In the genomic region with DNA sequence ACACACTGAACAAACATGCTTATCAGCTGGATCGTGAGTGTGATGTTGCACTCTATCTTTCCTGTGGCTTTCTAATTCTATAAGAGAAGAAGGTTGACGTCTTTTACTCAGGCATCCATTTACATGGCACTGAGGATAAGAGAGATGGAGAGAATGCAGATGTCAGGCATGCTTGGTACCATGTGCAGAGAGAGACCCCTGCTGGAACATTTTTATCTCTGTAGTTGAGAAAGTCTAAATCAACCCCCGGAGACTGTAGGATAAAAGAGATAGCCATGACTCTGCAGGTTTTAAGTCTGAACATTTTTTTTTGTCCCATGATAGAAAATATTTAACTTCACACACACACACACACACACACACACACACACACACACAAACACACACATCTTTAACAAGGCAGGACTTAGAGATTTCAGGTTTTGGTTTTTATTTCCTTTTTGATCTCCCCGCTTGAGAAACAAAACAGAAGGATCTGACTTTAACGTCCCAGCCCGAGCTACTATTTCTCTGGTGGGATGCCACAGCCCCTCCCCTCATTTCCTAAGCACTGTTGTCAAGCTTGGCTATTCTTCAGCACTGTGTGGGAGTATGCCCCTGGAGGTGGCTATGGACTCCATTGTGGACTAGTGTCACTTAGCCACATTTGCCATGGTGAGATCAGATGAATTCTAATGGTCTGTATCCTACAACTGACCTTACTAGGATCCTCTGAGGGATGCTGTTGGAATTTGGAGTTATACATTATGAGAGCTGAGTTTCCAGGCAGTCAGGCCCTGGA, we compare ENCODE assay signal across 8 mouse cellular contexts. TPM values are rescaled to one million over a fixed set of nuclear protein-coding genes. Genes with fewer than 3 reads are reported as not detected.
DNase-seq lines count a peak whose midpoint lies in the region; ATAC-seq and TF ChIP-seq lines count a peak whose summit lies in the region.

No protein-coding gene starts in this region.

- H3K27me3 ChIP-seq in intestine, postnatal 0 days (replicated peaks; ENCODE audit: control insufficient read depth, insufficient read depth, low read length), result no peaks in the 10 kb centered on the region
- no peaks in the 10 kb centered on the region for H3K27me3 ChIP-seq in liver, embryonic 12.5 days (replicated peaks)

- no peak overlapping the region for H3K9ac ChIP-seq in intestine, postnatal 0 days (ENCODE audit: low read depth, low read length)
- H3K9ac ChIP-seq in liver, embryonic 12.5 days, result no peak overlapping the region

- H3K9me3 ChIP-seq in intestine, postnatal 0 days (ENCODE audit: control insufficient read depth), result no peaks in the 10 kb centered on the region
- no peaks in the 10 kb centered on the region for H3K9me3 ChIP-seq in liver, embryonic 12.5 days (replicated peaks)

- WGBS in intestine, postnatal 0 days, result 43% methylated on average over 6 of the region's 6 CpGs
- 22% methylated on average over 6 of the region's 6 CpGs for WGBS in liver, embryonic 12.5 days (ENCODE audit: insufficient replicate concordance)

- peak; percentile 13 for DNase-seq in urinary bladder, postnatal 14 days (ENCODE audit: low spot score)
- DNase-seq in urinary bladder, adult 2 months (ENCODE audit: low spot score), result no peak
- DNase-seq in cerebellum, adult 11-12 months, result peak; percentile 40
- peak; percentile 17 to 34 for DNase-seq in frontal cortex, postnatal 10 days (ENCODE audit: low spot score in 2 of 2)
- peak; percentile 29 for DNase-seq in retina, adult 2 months (ENCODE audit: low read depth, low spot score)

- H3K27ac ChIP-seq in intestine, postnatal 0 days (ENCODE audit: low read depth, low read length), result no peak overlapping the region
- H3K27ac ChIP-seq in liver, embryonic 12.5 days, result no peak overlapping the region

- H3K36me3 ChIP-seq in intestine, postnatal 0 days (ENCODE audit: control insufficient read depth, insufficient read depth), result no peaks in the 10 kb centered on the region
- H3K36me3 ChIP-seq in liver, embryonic 12.5 days, result no peaks in the 10 kb centered on the region

- no peaks in the 10 kb centered on the region for H3K4me1 ChIP-seq in intestine, postnatal 0 days (replicated peaks; ENCODE audit: control insufficient read depth, insufficient read depth, low read length)
- H3K4me1 ChIP-seq in liver, embryonic 12.5 days, result 0 out of 2 replicates have a peak, but pooled peaks cover 4% of the 10 kb centered on the region

- no peak for ATAC-seq in intestine, postnatal 0 days
- ATAC-seq in liver, embryonic 12.5 days, result peak; percentile 74
- ATAC-seq in monocyte, adult 5-6 weeks (replicated peaks; ENCODE audit: insufficient number of reproducible peaks, low FRiP score, low TSS enrichment, poor library complexity, severe bottlenecking), result no peak

- TF ChIP-seq CTCF in intestine, postnatal 0 days (IDR thresholded peaks at IDR 0.05; ENCODE audit: low read depth), result peak; percentile 78

- no peak overlapping the region for H3K4me2 ChIP-seq in intestine, postnatal 0 days (replicated peaks; ENCODE audit: low read depth)
- H3K4me2 ChIP-seq in liver, embryonic 12.5 days, result no peak overlapping the region; the same call in 1 of the 2 replicates

- no peak overlapping the region for H3K4me3 ChIP-seq in intestine, postnatal 0 days (ENCODE audit: low read depth, low read length)
- no peak overlapping the region for H3K4me3 ChIP-seq in liver, embryonic 12.5 days

RNA-seq across cellular contexts. Expression of gene Slc9a9, which starts 55.6 kb away (rescaled TPM):
- polyA plus RNA-seq in urinary bladder, adult 2 months (2012; rRNA removed), result 5.9 and 6.1 TPM in 2 replicates
- 1.0 and 1.2 TPM in 2 replicates for polyA plus RNA-seq in intestine, postnatal 0 days (2015; fragmentation: Nextera tagmentation; extraction: Ambion mirVana)
- polyA plus RNA-seq in liver, embryonic 12.5 days (2016; fragmentation: Nextera tagmentation; extraction: Ambion mirVana), result 1.6 and 1.7 TPM in 2 replicates
- 33.8 to 64.4 TPM (median 49.1 TPM) in 3 replicates for total RNA-seq in monocyte, adult 5-6 weeks (2017)
